Mouse (Mus musculus) brain, embryonic 14.5 days (tissue): ENCODE measurements around the gene Col24a1. TPM values are rescaled to one million over a fixed set of nuclear protein-coding genes. Genes with fewer than 3 reads are reported as not detected.

ENCODE experiments used
- DNase-seq: peaks from one replicate; pipeline ENCODE4 v3.0.0-alpha.2; 2011; ENCODE audit warnings: low read depth
- CTCF ChIP-seq: fragments of 200-500 bp; IDR thresholded peaks from 2 replicates; pipeline ENCODE4 v1.5.1; 2012; ENCODE audit warnings: inconsistent platforms, mild to moderate bottlenecking, moderate library complexity, borderline replicate concordance; ENCODE audit not compliant: insufficient read depth, insufficient read length; ENCODE audit errors: extremely low read depth
- POLR2A ChIP-seq: fragments of 200-500 bp; IDR thresholded peaks from 2 replicates; pipeline ENCODE4 v1.6.1; 2012; ENCODE audit warnings: mild to moderate bottlenecking, inconsistent platforms, borderline replicate concordance; ENCODE audit not compliant: poor library complexity, insufficient read depth, insufficient read length, severe bottlenecking; ENCODE audit errors: extremely low read depth
- polyA plus RNA-seq: library from polyadenylated mRNA; depleted of rRNA; stranded (reverse); fragments of >200 nt; gene quantifications from 2 replicates; pipeline ENCODE4 v1.2.3, GENCODE M21; 2012

Gene Col24a1
- polyA plus RNA-seq, 1 experiment = 3.5 TPM

GRCm38 (mm10) chr3:145476634-145477033 lies 184.4 kb downstream of the Col24a1 start:
- TF ChIP-seq CTCF (no peak), POLR2A (no peak)
- DNase-seq = no peak

- TF ChIP-seq CTCF = no peak
- TF ChIP-seq POLR2A = no peak
- DNase-seq = no peak
These were observed 184.8 kb downstream of the Col24a1 start for GRCm38 (mm10) chr3:145477074-145477473.

- TF ChIP-seq CTCF = no peak
- no peak for TF ChIP-seq POLR2A
- no peak for DNase-seq
These were observed 186.2 kb downstream of the Col24a1 start for GRCm38 (mm10) chr3:145478446-145478845.

GRCm38 (mm10) chr3:145490279-145490678 lies 198.0 kb downstream of the Col24a1 start:
- TF ChIP-seq CTCF (no peak), POLR2A (no peak)
- DNase-seq = no peak

GRCm38 (mm10) chr3:145491326-145491725 lies 199.1 kb downstream of the Col24a1 start:
- TF ChIP-seq CTCF (no peak), POLR2A (no peak)
- no peak for DNase-seq

GRCm38 (mm10) chr3:145498127-145498526 lies 205.9 kb downstream of the Col24a1 start:
- DNase-seq = no peak

GRCm38 (mm10) chr3:145498893-145499292 lies 206.6 kb downstream of the Col24a1 start:
- TF ChIP-seq POLR2A (no peak), CTCF (no peak)
- peak; percentile 64 for DNase-seq

More at GRCm38 (mm10) chr3:145498127-145498526, 205.9 kb downstream of the Col24a1 start:
- TF ChIP-seq CTCF (no peak), POLR2A (no peak)

GRCm38 (mm10) chr3:145504830-145505229 lies 212.6 kb downstream of the Col24a1 start:
- no peak for TF ChIP-seq POLR2A
- no peak for DNase-seq

- DNase-seq = no peak
- no peak for TF ChIP-seq CTCF
- TF ChIP-seq POLR2A = no peak
These were observed 216.3 kb downstream of the Col24a1 start for GRCm38 (mm10) chr3:145508550-145508949.

GRCm38 (mm10) chr3:145514197-145514596 lies 221.9 kb downstream of the Col24a1 start:
- TF ChIP-seq CTCF (no peak), POLR2A (no peak)
- DNase-seq = no peak

- no peak for TF ChIP-seq POLR2A
- no peak for DNase-seq
These were observed 229.3 kb downstream of the Col24a1 start for GRCm38 (mm10) chr3:145521528-145522080.

- TF ChIP-seq CTCF (no peak), POLR2A (no peak)
- no peak for DNase-seq
These were observed 230.0 kb downstream of the Col24a1 start for GRCm38 (mm10) chr3:145522311-145522710.

GRCm38 (mm10) chr3:145525266-145525665 lies 233.0 kb downstream of the Col24a1 start:
- DNase-seq = no peak
- TF ChIP-seq CTCF (no peak), POLR2A (no peak)

- DNase-seq = no peak
- TF ChIP-seq POLR2A (no peak), CTCF (no peak)
These were observed 245.6 kb downstream of the Col24a1 start for GRCm38 (mm10) chr3:145537870-145538269.

- TF ChIP-seq CTCF (no peak), POLR2A (no peak)
- peak; percentile 18 for DNase-seq
These were observed 256.5 kb downstream of the Col24a1 start for GRCm38 (mm10) chr3:145548441-145549415.
